Mouse (Mus musculus): ENCODE results near the gene P4ha3. TPM values are rescaled to one million over a fixed set of nuclear protein-coding genes. Genes with fewer than 3 reads are reported as not detected.
A peak's percentile ranks its signal among the peaks of the same experiment; 100 is the strongest.

The P4ha3 gene
- polyA plus RNA-seq, 2 experiments: 28.1 to 48.7 TPM

GRCm38 (mm10) chr7:100310290-100310689 lies 25.0 kb downstream of the P4ha3 start:
- Histone ChIP-seq H3K9me3 (ENCODE audit: control insufficient read depth, low read length) (no peaks in the 10 kb centered on the region), H3K4me1 (ENCODE audit: control insufficient read depth, insufficient read depth, low read length) (peaks cover 15% of the 10 kb centered on the region), H3K27me3 (ENCODE audit: control insufficient read depth, insufficient read depth, low read length) (no peaks in the 10 kb centered on the region), H3K4me3 (replicated peaks; ENCODE audit: low read length) (no peak overlapping the region), H3K4me2 (replicated peaks; ENCODE audit: low read depth, low read length, severe bottlenecking) (no peak overlapping the region), H3K36me3 (ENCODE audit: control insufficient read depth, insufficient read depth, low read length) (peaks cover 13% of the 10 kb centered on the region; the same call in 1 of the 2 replicates), H3K27ac (replicated peaks; ENCODE audit: low read depth, low read length) (no peak overlapping the region; the same call in 1 of the 2 replicates), H3K9ac (ENCODE audit: low read depth, low read length, severe bottlenecking) (no peak overlapping the region)
- DNase-seq (ENCODE audit: low spot score) (no peak), ATAC-seq (ENCODE audit: low FRiP score, low read depth) (no peak)
- WGBS: 76% methylated on average over 12 of the region's 12 CpGs
- TF ChIP-seq POLR2A (IDR thresholded peaks at IDR 0.05; ENCODE audit: borderline replicate concordance, extremely low read depth, insufficient read depth, insufficient read length): no peak

DNA sequence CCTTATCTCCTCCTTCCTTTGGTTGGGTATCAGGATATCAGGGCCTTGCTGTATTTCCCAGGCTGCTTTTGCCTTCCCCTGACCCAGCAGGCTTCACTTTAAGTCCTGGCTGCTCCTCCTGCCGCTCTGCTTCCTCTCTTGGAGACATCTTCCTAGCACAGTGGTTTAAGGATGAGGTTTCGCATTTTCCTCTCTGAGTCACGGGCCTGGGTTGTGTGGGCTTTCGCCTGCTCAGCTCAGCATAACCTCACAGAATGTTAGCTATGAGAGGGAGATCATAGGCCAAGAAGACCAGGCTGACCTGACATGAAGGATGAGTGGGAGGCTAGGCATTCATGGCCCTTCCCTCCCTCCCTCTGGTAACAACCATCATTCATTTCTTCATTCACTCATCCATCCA lies 27.4 kb downstream of the P4ha3 start:
- no peaks in the 10 kb centered on the region for H3K9me3 ChIP-seq (ENCODE audit: control insufficient read depth, low read length)
- no peak overlapping the region for H3K9ac ChIP-seq (ENCODE audit: low read depth, low read length, severe bottlenecking)
- ATAC-seq (ENCODE audit: low FRiP score, low read depth) (no peak), DNase-seq (ENCODE audit: low spot score) (no peak)
- H3K36me3 ChIP-seq (ENCODE audit: control insufficient read depth, insufficient read depth, low read length): peaks cover 28% of the 10 kb centered on the region
- no peaks in the 10 kb centered on the region for H3K27me3 ChIP-seq (ENCODE audit: control insufficient read depth, insufficient read depth, low read length)
- no peak for TF ChIP-seq POLR2A (IDR thresholded peaks at IDR 0.05; ENCODE audit: borderline replicate concordance, extremely low read depth, insufficient read depth, insufficient read length)
- H3K27ac ChIP-seq (replicated peaks; ENCODE audit: low read depth, low read length): no peak overlapping the region
- WGBS: 88% methylated on average over 4 of the region's 4 CpGs
- peaks cover 15% of the 10 kb centered on the region for H3K4me1 ChIP-seq (ENCODE audit: control insufficient read depth, insufficient read depth, low read length)
- no peak overlapping the region for H3K4me2 ChIP-seq (replicated peaks; ENCODE audit: low read depth, low read length, severe bottlenecking)
- no peak overlapping the region for H3K4me3 ChIP-seq (replicated peaks; ENCODE audit: low read length)

DNA sequence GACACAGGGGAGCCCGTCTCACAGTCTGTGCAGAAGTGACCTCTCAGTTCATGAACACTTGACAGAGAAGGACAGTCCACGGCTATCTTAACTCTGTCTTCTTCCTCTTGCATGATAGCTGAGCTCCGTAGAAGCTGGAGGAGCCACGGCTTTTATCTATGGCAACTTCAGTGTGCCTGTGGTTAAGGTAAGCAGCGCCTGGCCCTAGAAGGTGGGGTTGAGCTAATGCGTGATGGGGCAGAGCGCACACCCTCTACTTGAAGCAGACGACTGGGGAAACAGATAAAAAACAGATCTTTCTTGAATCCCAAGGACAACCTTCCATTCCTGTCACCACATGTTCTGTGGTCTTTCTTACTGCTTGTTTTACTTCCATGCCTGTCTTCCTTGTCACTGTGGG lies 31.6 kb downstream of the P4ha3 start:
- no peak overlapping the region for H3K4me2 ChIP-seq (replicated peaks; ENCODE audit: low read depth, low read length, severe bottlenecking)
- no peaks in the 10 kb centered on the region for H3K27me3 ChIP-seq (ENCODE audit: control insufficient read depth, insufficient read depth, low read length)
- ATAC-seq (ENCODE audit: low FRiP score, low read depth) (no peak), DNase-seq (ENCODE audit: low spot score) (no peak)
- no peak overlapping the region for H3K4me3 ChIP-seq (replicated peaks; ENCODE audit: low read length)
- H3K9me3 ChIP-seq (ENCODE audit: control insufficient read depth, low read length): no peaks in the 10 kb centered on the region
- no peak overlapping the region for H3K27ac ChIP-seq (replicated peaks; ENCODE audit: low read depth, low read length)
- no peaks in the 10 kb centered on the region for H3K4me1 ChIP-seq (ENCODE audit: control insufficient read depth, insufficient read depth, low read length)
- no peak for TF ChIP-seq POLR2A (IDR thresholded peaks at IDR 0.05; ENCODE audit: borderline replicate concordance, extremely low read depth, insufficient read depth, insufficient read length)
- 92% methylated on average over 8 of the region's 8 CpGs for WGBS
- H3K36me3 ChIP-seq (ENCODE audit: control insufficient read depth, insufficient read depth, low read length): peaks cover 45% of the 10 kb centered on the region
- no peak overlapping the region for H3K9ac ChIP-seq (ENCODE audit: low read depth, low read length, severe bottlenecking)

DNA sequence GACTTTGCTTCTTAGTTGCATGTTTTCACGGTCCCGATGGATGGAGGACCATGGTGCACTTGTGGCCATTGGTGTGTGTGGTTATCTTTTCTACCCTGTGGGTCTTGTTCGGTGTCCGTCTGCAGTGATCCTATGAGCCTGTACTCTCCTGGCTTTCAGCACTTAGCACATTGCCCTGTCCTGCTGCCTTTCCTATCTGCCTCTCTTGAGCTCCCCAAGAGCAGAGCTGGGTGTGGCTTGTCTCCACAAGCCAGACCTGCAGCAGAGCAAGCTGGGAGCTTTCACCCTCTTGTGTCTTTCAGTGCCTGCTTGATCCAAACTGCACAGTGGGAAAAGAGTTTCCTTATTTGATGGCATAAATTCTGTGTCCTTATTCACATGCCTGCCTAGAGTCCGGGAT lies 32.2 kb downstream of the P4ha3 start:
- Histone ChIP-seq H3K4me2 (replicated peaks; ENCODE audit: low read depth, low read length, severe bottlenecking) (no peak overlapping the region), H3K9ac (ENCODE audit: low read depth, low read length, severe bottlenecking) (no peak overlapping the region), H3K27ac (replicated peaks; ENCODE audit: low read depth, low read length) (no peak overlapping the region), H3K9me3 (ENCODE audit: control insufficient read depth, low read length) (no peaks in the 10 kb centered on the region), H3K4me1 (ENCODE audit: control insufficient read depth, insufficient read depth, low read length) (no peaks in the 10 kb centered on the region), H3K27me3 (ENCODE audit: control insufficient read depth, insufficient read depth, low read length) (no peaks in the 10 kb centered on the region), H3K4me3 (replicated peaks; ENCODE audit: low read length) (no peak overlapping the region), H3K36me3 (ENCODE audit: control insufficient read depth, insufficient read depth, low read length) (peaks cover 45% of the 10 kb centered on the region)
- no peak for DNase-seq (ENCODE audit: low spot score)
- no peak for ATAC-seq (ENCODE audit: low FRiP score, low read depth)
- 96% methylated on average over 5 of the region's 5 CpGs for WGBS
- TF ChIP-seq POLR2A (IDR thresholded peaks at IDR 0.05; ENCODE audit: borderline replicate concordance, extremely low read depth, insufficient read depth, insufficient read length): no peak

DNA sequence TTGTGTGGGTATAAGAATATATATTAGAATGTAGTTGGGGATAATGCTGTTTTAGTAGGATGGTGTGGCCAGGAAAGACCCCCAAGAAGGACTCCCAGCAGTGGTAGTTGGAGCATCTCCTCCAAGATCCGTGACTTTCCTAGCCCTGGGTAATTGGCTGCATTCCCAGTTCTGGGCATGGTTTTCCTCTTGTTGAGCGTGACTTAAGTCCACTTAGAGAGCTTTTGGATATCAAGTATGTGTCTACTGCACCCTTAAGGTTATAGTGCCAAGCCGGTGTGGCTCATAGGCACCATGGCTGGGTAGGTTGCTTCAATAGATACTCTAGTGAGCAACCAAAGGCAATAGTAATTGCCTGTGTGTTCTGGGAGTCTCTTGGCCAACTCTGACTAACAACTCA lies 38.4 kb downstream of the P4ha3 start:
- no peaks in the 10 kb centered on the region for H3K27me3 ChIP-seq (ENCODE audit: control insufficient read depth, insufficient read depth, low read length)
- no peaks in the 10 kb centered on the region for H3K9me3 ChIP-seq (ENCODE audit: control insufficient read depth, low read length)
- H3K9ac ChIP-seq (ENCODE audit: low read depth, low read length, severe bottlenecking): no peak overlapping the region
- peaks cover 40% of the 10 kb centered on the region for H3K36me3 ChIP-seq (ENCODE audit: control insufficient read depth, insufficient read depth, low read length)
- TF ChIP-seq POLR2A (IDR thresholded peaks at IDR 0.05; ENCODE audit: borderline replicate concordance, extremely low read depth, insufficient read depth, insufficient read length): no peak
- H3K27ac ChIP-seq (replicated peaks; ENCODE audit: low read depth, low read length): no peak overlapping the region
- no peak overlapping the region for H3K4me3 ChIP-seq (replicated peaks; ENCODE audit: low read length)
- DNase-seq (ENCODE audit: low spot score) (no peak), ATAC-seq (ENCODE audit: low FRiP score, low read depth) (no peak)
- H3K4me1 ChIP-seq (ENCODE audit: control insufficient read depth, insufficient read depth, low read length): no peaks in the 10 kb centered on the region
- H3K4me2 ChIP-seq (replicated peaks; ENCODE audit: low read depth, low read length, severe bottlenecking): no peak overlapping the region
- WGBS: 89% methylated on average over 3 of the region's 3 CpGs

DNA sequence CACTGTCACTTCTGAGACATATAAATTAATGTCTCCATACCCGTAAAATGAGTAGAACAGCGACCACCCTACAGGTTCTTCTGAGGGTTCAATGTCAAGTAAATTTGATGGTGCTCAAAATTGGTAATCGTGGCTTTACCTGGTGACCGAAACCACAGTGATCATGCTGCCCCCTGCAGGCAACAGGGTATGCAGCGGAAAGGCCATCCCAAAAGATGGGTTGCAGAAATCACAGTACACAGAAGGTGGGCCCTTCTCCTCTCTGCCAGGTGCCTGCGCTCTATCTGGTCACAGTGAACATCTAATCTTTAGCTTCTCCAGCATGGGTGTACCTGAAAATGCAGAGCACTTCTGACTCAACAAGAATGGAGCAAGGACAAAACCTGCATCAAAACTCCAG lies 40.2 kb downstream of the P4ha3 start:
- peaks cover 44% of the 10 kb centered on the region for H3K36me3 ChIP-seq (ENCODE audit: control insufficient read depth, insufficient read depth, low read length)
- no peaks in the 10 kb centered on the region for H3K9me3 ChIP-seq (ENCODE audit: control insufficient read depth, low read length)
- no peak overlapping the region for H3K4me3 ChIP-seq (replicated peaks; ENCODE audit: low read length)
- H3K4me2 ChIP-seq (replicated peaks; ENCODE audit: low read depth, low read length, severe bottlenecking): no peak overlapping the region
- no peaks in the 10 kb centered on the region for H3K4me1 ChIP-seq (ENCODE audit: control insufficient read depth, insufficient read depth, low read length)
- no peaks in the 10 kb centered on the region for H3K27me3 ChIP-seq (ENCODE audit: control insufficient read depth, insufficient read depth, low read length)
- ATAC-seq (ENCODE audit: low FRiP score, low read depth): no peak
- 74% methylated on average over 6 of the region's 6 CpGs for WGBS
- no peak overlapping the region for H3K27ac ChIP-seq (replicated peaks; ENCODE audit: low read depth, low read length)
- no peak for TF ChIP-seq POLR2A (IDR thresholded peaks at IDR 0.05; ENCODE audit: borderline replicate concordance, extremely low read depth, insufficient read depth, insufficient read length)
- no peak overlapping the region for H3K9ac ChIP-seq (ENCODE audit: low read depth, low read length, severe bottlenecking)
- peak; percentile 30 for DNase-seq (ENCODE audit: low spot score)
